Mouse (Mus musculus) E14TG2a.4 (cell line): ENCODE data around the gene Btg2.

Experiments
- CTCF ChIP-seq: conservative IDR thresholded peaks from 2 replicates; pipeline ENCODE4 v1.5.1; 2014; ENCODE audit warnings: low read length
- NANOG ChIP-seq: IDR thresholded peaks from 2 replicates; pipeline ENCODE4 v1.6.1; 2014; ENCODE audit warnings: borderline replicate concordance, low read length, mixed read lengths
- POU5F1 ChIP-seq: IDR thresholded peaks from 2 replicates; pipeline ENCODE4 v1.6.1; 2014; ENCODE audit warnings: low read length, borderline replicate concordance

GRCm38 (mm10) chr1:134076789-134077188 lies 2.1 kb downstream of the Btg2 start:
- TF ChIP-seq CTCF (no peak), NANOG (no peak), POU5F1 (no peak)
